Mouse (Mus musculus): Measurements from ENCODE around the gene Nt5c1a.
"Not testable (repeated sequence)": the region's sequence is repeated elsewhere in the genome, so short reads cannot be mapped to it uniquely, and the experiment has no call there.

DNA sequence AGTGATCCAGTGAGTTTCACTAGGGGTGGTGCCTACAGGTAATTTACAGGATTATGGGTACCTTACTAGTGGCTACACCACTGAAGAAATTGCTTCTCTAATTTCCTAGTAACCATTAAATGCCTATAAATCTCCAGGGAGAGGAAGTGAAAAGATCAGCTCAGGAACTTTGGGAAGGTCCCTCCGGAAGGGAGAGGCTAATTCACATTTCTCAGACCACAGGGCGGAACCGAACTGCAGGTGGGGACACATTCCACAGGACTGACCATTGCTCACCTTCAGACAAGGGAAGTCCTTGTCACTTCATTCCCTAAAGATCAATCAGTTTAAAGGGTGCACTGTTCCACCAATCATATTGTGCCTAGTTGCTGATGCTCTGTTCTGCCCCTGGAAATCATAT is 40.1 kb upstream of the Nt5c1a start:
- TF ChIP-seq POLR2AphosphoS5 (IDR thresholded peaks at IDR 0.05; ENCODE audit: insufficient replicate concordance, low read depth, low read length); CTCF (IDR thresholded peaks at IDR 0.05; ENCODE audit: low read depth, low read length); GATA1 (IDR thresholded peaks at IDR 0.05; ENCODE audit: borderline replicate concordance, low read length); GATA2 (IDR thresholded peaks at IDR 0.05; ENCODE audit: borderline replicate concordance, low read depth, low read length): not testable (repeated sequence)

Measured in G1E (cell line).